Mouse (Mus musculus): ENCODE data around the gene Ttc21a. TPM values are rescaled to one million over a fixed set of nuclear protein-coding genes. Genes with fewer than 3 reads are reported as not detected.

Gene Ttc21a
- polyA plus RNA-seq, 1 experiment from 2014 or later = 1.4 TPM

DNA sequence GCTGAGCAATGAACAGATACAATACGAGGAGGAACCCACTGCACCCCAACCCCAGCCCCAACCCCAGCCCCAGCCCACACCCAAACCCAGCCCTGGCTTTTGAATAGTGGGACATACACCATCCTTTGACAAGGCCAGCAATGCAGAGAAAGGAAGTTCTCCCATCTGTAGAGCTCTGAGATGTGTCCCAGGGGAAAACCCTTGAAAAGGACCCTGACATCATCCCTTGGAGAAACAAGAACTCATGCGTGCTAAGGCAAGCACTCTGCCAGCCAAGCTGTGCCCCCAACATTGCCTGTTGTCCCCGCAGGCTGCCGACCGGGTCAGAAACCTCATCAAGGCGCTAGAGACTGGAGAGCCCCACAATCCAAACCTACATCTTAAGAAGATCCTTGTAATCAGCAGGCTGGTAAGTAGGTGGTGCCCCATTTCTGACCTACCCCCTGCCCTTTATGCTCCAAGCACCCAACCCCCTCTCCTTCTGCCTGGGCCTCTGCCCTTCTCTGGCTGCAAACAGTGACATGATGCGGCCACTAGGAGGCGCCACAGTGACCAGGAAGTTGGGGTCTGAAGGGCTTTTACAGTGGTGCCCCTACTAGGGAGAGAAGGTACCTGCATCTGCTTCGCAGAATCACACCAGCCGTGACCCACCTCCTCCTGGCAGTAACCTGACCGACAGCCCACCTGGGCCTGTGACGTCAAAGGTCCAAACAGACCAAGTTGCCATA is 7.9 kb downstream of the Ttc21a start:
- Histone ChIP-seq H3K9me3 (no peaks in the 10 kb centered on the region), H3K36me3 (no peaks in the 10 kb centered on the region), H3K4me3 (no peak overlapping the region), H3K4me1 (replicated peaks) (peaks cover 11% of the 10 kb centered on the region), H3K27ac (no peak overlapping the region; the same call in 1 of the 2 replicates), H3K27me3 (ENCODE audit: insufficient read depth, poor library complexity, severe bottlenecking) (no peaks in the 10 kb centered on the region)
- WGBS = 72% methylated on average over 12 of the region's 12 CpGs
- DNase-seq (ENCODE audit: low spot score) = peak; percentile 31

DNA sequence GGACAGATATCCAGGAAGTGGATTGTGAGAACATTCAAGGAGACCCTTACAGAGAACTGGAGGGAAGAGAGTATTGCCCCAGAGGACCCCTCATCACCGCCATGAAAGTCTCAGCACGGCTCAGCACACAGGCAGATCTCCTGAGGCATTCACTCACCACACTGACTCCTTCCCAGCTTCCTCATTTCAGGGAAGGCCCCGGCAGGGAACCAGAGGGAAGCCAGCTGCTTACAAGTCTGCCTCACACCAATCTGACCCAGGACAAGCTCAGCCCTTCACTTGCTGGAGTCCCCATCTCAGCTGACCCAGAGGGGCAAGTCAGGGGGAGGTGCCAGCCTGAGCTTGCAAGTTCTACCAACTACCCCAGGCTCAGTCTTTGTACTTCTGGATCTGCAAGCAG is 11.4 kb downstream of the Ttc21a start:
- WGBS = 61% methylated on average over 3 of the region's 3 CpGs

DNA sequence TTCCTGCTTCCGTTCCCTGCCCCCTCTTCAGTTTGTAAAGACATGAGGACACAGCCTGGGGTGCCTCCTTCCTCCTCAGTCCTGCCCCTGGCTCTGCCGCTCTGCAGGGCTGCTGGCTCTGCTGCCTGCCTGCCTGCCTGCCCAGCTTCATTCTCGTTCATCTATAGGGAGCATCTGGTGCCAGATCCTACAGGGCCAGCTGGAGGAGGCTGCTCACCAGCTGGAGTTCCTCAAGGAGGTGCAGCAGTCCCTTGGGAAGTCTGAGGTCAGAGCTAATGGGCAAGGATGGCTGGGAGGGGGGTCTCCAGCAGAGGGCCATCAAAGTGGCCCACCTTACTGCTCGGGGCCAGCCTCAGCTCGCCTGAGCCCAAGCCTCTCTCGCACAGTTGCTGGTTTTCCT is 13.0 kb downstream of the Ttc21a start:
- no peaks in the 10 kb centered on the region for H3K36me3 ChIP-seq
- H3K9me3 ChIP-seq = no peaks in the 10 kb centered on the region
- 56% methylated on average over 6 of the region's 6 CpGs for WGBS
- peaks cover 5% of the 10 kb centered on the region for H3K4me1 ChIP-seq (replicated peaks)
- no peaks in the 10 kb centered on the region for H3K27me3 ChIP-seq (ENCODE audit: insufficient read depth, poor library complexity, severe bottlenecking)
- H3K27ac ChIP-seq = no peak overlapping the region
- DNase-seq (ENCODE audit: low spot score) = peak; percentile 28
- H3K4me3 ChIP-seq = no peak overlapping the region

More for the DNA sequence above, 11.4 kb downstream of the Ttc21a start:
- H3K4me3 ChIP-seq = no peak overlapping the region
- no peaks in the 10 kb centered on the region for H3K27me3 ChIP-seq (ENCODE audit: insufficient read depth, poor library complexity, severe bottlenecking)
- H3K36me3 ChIP-seq = no peaks in the 10 kb centered on the region
- peaks cover 5% of the 10 kb centered on the region for H3K4me1 ChIP-seq (replicated peaks)
- no peaks in the 10 kb centered on the region for H3K9me3 ChIP-seq
- H3K27ac ChIP-seq = no peak overlapping the region
- DNase-seq (ENCODE audit: low spot score) = no peak

- H3K36me3 ChIP-seq = no peaks in the 10 kb centered on the region
- WGBS = 88% methylated on average over 9 of the region's 9 CpGs
- no peak overlapping the region for H3K27ac ChIP-seq
- no peaks in the 10 kb centered on the region for H3K9me3 ChIP-seq
- H3K4me3 ChIP-seq = no peak overlapping the region
- H3K4me1 ChIP-seq (replicated peaks) = peaks cover 5% of the 10 kb centered on the region
- no peaks in the 10 kb centered on the region for H3K27me3 ChIP-seq (ENCODE audit: insufficient read depth, poor library complexity, severe bottlenecking)
- DNase-seq (ENCODE audit: low spot score) = no peak
Observed at GRCm38 (mm10) chr9:119951388-119951787, 14.0 kb downstream of the Ttc21a start.

GRCm38 (mm10) chr9:119958835-119959234 is 21.4 kb downstream of the Ttc21a start:
- DNase-seq (ENCODE audit: low spot score) = no peak
- no peaks in the 10 kb centered on the region for H3K36me3 ChIP-seq
- 80% methylated on average over 9 of the region's 9 CpGs for WGBS
- no peak overlapping the region for H3K4me3 ChIP-seq
- peaks cover 16% of the 10 kb centered on the region for H3K27me3 ChIP-seq (ENCODE audit: insufficient read depth, poor library complexity, severe bottlenecking)
- no peaks in the 10 kb centered on the region for H3K9me3 ChIP-seq
- H3K27ac ChIP-seq = no peak overlapping the region
- peaks cover 16% of the 10 kb centered on the region for H3K4me1 ChIP-seq (replicated peaks)

DNA sequence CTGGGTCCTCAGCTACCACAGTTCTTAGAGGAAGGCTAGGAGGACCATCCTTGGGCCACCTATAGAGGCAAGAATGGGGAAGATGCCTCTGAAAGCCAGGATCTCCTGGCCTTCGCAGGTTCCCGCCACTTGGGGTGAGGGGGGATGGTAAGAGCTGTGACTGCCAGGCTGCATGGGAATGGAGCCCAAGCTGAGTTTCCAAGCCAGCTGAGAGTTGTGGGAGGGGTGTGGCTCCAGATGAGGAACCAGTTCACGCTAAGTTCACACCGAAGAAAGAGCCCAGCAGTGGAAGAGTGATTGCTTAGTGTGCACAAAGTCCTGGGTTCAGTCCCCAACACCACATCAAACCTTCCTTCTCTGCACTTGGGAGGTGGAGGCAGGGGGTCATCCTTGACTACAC is 24.8 kb downstream of the Ttc21a start:
- Histone ChIP-seq H3K27ac (no peak overlapping the region), H3K36me3 (no peaks in the 10 kb centered on the region), H3K9me3 (no peaks in the 10 kb centered on the region), H3K27me3 (ENCODE audit: insufficient read depth, poor library complexity, severe bottlenecking) (peaks cover 33% of the 10 kb centered on the region), H3K4me1 (replicated peaks) (peaks cover 16% of the 10 kb centered on the region), H3K4me3 (no peak overlapping the region)
- no peak for DNase-seq (ENCODE audit: low spot score)
- WGBS = 76% methylated on average over 4 of the region's 4 CpGs

DNA sequence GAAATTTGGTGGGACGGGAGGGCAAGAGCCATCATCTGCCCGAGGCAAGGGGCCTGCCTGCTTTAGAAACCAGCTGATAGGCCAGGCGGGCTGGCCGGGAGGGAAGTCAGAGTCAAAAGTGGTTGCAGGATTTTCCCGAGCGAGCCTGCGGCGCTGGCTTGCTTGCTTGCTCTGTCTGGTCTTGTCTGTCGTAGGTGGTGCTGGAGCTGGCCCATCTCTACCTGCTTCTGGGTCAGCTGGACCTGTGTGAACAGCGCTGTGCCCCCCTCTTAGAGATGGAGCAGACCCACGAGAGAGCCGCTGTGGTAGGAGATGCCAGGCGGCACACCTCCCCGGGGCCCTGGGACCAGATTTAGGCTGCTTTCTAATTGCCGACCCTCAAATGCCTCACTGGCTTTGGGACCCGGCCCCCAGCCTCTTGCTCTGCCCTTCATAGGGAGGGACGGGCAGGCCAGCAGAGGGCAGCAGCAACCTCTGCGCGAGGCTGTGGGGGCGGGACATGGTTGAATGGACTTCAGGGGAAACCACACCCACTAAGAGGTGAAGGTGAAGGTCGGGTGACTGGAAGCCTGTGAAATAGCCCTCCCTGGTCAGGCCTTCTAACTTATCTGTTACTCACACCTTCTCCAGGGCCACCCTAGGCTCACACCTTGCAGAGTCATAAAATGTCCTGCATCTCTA is 25.7 kb downstream of the Ttc21a start:
- peaks cover 16% of the 10 kb centered on the region for H3K4me1 ChIP-seq (replicated peaks)
- H3K9me3 ChIP-seq = no peaks in the 10 kb centered on the region
- DNase-seq (ENCODE audit: low spot score) = peak; percentile 82
- H3K36me3 ChIP-seq = no peaks in the 10 kb centered on the region
- H3K27me3 ChIP-seq (ENCODE audit: insufficient read depth, poor library complexity, severe bottlenecking) = peaks cover 33% of the 10 kb centered on the region
- WGBS = 14% methylated on average over 21 of the region's 21 CpGs
- H3K27ac ChIP-seq = no peak overlapping the region
- H3K4me3 ChIP-seq = peak overlapping the region; percentile 30; the same call in 1 of the 2 replicates

DNA sequence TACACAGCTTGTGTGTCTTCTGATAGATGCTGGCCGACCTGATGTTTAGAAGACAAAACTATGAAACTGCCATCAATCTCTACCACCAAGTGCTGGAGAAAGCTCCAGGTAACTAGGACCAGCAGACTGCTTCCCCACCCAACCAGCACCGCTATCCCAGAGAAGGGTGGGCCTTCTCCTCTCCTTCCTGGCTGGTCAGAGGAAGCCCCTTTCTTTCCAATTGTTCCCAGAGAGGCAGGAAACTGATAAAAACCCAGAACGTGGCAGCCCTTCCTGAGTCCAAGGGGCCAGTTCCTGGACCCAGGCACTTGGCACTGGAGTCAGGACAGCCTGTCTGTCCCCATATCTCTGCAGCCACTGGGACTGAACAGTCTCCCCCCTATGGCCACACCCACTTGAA is 26.8 kb downstream of the Ttc21a start:
- H3K9me3 ChIP-seq = no peaks in the 10 kb centered on the region

DNA sequence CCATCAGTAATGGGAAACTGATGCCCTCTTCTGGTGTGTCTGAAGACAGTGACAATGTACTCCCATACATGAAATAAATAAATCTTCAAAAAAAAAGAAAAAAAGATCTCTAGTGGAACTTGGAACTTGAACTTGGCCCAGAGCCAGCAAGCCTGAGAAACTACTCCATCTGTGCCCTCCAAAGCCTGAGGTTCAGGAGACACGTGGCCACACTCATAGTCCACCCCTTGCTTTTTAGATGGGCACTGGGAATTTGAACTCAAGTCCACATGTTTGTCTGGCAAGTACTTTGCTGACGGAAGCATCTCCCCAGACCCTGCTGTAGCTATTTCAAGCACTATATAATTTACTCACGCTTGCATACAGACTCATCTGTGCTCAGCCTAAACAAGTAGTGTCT is 27.8 kb downstream of the Ttc21a start:
- Histone ChIP-seq H3K27me3 (ENCODE audit: insufficient read depth, poor library complexity, severe bottlenecking) (peaks cover 33% of the 10 kb centered on the region), H3K27ac (no peak overlapping the region), H3K4me3 (no peak overlapping the region), H3K36me3 (no peaks in the 10 kb centered on the region), H3K4me1 (replicated peaks) (peaks cover 19% of the 10 kb centered on the region), H3K9me3 (no peaks in the 10 kb centered on the region)
- no peak for DNase-seq (ENCODE audit: low spot score)
- 84% methylated on average over 3 of the region's 3 CpGs for WGBS

More for the DNA sequence above, 26.8 kb downstream of the Ttc21a start:
- 78% methylated on average over 3 of the region's 3 CpGs for WGBS
- H3K4me1 ChIP-seq (replicated peaks) = peaks cover 16% of the 10 kb centered on the region
- H3K4me3 ChIP-seq = no peak overlapping the region
- H3K27ac ChIP-seq = no peak overlapping the region
- no peak for DNase-seq (ENCODE audit: low spot score)
- H3K27me3 ChIP-seq (ENCODE audit: insufficient read depth, poor library complexity, severe bottlenecking) = peaks cover 33% of the 10 kb centered on the region
- H3K36me3 ChIP-seq = no peaks in the 10 kb centered on the region

DNA sequence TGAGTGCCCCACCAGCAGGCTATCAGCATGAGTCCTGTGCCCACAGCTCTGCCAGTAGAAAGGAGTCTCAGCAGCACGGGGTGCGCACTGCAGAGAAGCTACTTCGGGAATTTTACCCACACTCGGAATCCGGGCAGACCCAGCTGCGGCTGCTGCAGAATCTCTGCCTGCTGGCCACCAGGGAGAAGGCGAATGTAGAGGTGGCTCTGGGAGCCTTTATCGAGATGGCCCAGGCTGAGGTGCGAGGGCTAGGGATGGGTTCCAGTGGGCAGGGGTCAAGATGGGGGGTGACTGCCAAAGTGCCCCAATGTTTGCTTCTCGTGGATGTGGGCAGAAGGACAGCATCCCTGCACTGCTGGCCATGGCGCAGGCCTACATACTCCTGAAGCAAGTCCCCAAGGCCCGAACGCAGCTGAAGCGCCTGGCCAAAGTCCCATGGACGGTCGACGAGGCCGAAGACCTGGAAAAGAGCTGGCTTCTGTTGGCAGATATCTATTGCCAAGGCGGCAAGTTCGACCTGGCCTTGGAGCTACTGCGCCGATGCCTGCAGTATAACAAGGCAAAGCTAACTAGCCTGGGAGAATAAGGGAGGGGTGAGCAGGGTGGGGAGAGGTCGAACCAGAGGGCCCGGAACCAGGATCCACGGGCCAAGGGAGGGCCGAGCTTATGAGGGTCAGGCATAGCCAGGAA is 29.0 kb downstream of the Ttc21a start:
- no peaks in the 10 kb centered on the region for H3K9me3 ChIP-seq
- peaks cover 31% of the 10 kb centered on the region for H3K27me3 ChIP-seq (ENCODE audit: insufficient read depth, poor library complexity, severe bottlenecking)
- H3K27ac ChIP-seq = no peak overlapping the region
- H3K4me1 ChIP-seq (replicated peaks) = peaks cover 30% of the 10 kb centered on the region
- 85% methylated on average over 26 of the region's 26 CpGs for WGBS
- DNase-seq (ENCODE audit: low spot score) = no peak
- H3K36me3 ChIP-seq = peaks cover 3% of the 10 kb centered on the region; the same call in 1 of the 2 replicates
- H3K4me3 ChIP-seq = no peak overlapping the region

GRCm38 (mm10) chr9:119969811-119970210 is 32.4 kb downstream of the Ttc21a start:
- 82% methylated on average over 7 of the region's 7 CpGs for WGBS
- Histone ChIP-seq H3K27ac (no peak overlapping the region), H3K27me3 (ENCODE audit: insufficient read depth, poor library complexity, severe bottlenecking) (0 out of 2 replicates have a peak, but pooled peaks cover 10% of the 10 kb centered on the region), H3K9me3 (no peaks in the 10 kb centered on the region), H3K4me3 (no peak overlapping the region), H3K4me1 (replicated peaks) (peaks cover 17% of the 10 kb centered on the region), H3K36me3 (peaks cover 35% of the 10 kb centered on the region)
- DNase-seq (ENCODE audit: low spot score) = no peak

DNA sequence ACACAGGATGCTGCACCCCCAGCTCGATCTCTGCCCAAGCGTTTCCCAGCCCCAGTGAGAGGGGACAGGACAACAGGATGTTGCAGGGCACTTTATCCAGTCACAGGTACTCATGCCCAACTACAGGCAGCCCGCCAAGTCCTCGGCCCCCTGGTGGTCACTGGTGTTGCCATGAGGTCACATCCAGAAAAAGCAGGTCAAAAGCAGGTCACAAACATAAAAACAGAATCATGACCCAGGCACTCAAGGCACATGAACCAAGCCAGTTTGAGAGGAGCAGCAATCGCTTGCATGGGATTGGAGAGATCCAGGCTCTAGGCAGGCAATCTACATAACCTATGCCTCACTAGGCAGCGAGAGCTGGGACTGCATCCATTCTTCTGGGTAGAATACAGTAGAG is 32.8 kb downstream of the Ttc21a start:
- 48% methylated on average over 6 of the region's 6 CpGs for WGBS
- Histone ChIP-seq H3K36me3 (peaks cover 38% of the 10 kb centered on the region), H3K27ac (no peak overlapping the region), H3K9me3 (no peaks in the 10 kb centered on the region), H3K4me3 (no peak overlapping the region), H3K4me1 (replicated peaks) (peaks cover 17% of the 10 kb centered on the region), H3K27me3 (ENCODE audit: insufficient read depth, poor library complexity, severe bottlenecking) (0 out of 2 replicates have a peak, but pooled peaks cover 10% of the 10 kb centered on the region)
- peak; percentile 35 for DNase-seq (ENCODE audit: low spot score)
